Mouse (Mus musculus) liver, embryonic 11.5 days (tissue): Measurements from ENCODE around the gene Tmem198. TPM values are rescaled to one million over a fixed set of nuclear protein-coding genes. Genes with fewer than 3 reads are reported as not detected.

Experiments used
- ATAC-seq: fragments of 200-750 bp; cut with Nextera tagmentation; replicated peaks from 2 replicates; pipeline ENCODE4 v1.8.0; 2017; ENCODE audit warnings: moderate number of reproducible peaks, mild to moderate bottlenecking, moderate TSS enrichment, moderate library complexity; ENCODE audit not compliant: low FRiP score
- DNase-seq: peaks from one replicate; pipeline ENCODE4 v3.0.0-alpha.2; 2017; ENCODE audit warnings: low spot score
- H3K27ac ChIP-seq: fragments of 300-500 bp; sonication (generic); 2 replicates; pipeline ENCODE4 v1.5.1; 2014; ENCODE audit warnings: mild to moderate bottlenecking, low read depth, low read length, control low read depth
- H3K27me3 ChIP-seq: fragments of 300-500 bp; sonication (generic); replicated peaks from 2 replicates; pipeline ENCODE4 v1.6.1; 2014; ENCODE audit warnings: low read length, mixed read lengths; ENCODE audit not compliant: control insufficient read depth, insufficient read depth
- H3K36me3 ChIP-seq: fragments of 300-500 bp; sonication (generic); 2 replicates; pipeline ENCODE4 v1.6.1; 2014; ENCODE audit warnings: mild to moderate bottlenecking, low read length, moderate library complexity, mixed read lengths; ENCODE audit not compliant: control insufficient read depth, insufficient read depth
- H3K4me1 ChIP-seq: fragments of 300-500 bp; sonication (generic); replicated peaks from 2 replicates; pipeline ENCODE4 v1.6.1; 2014; ENCODE audit warnings: low read length, mixed read lengths; ENCODE audit not compliant: control insufficient read depth, insufficient read depth
- H3K4me2 ChIP-seq: fragments of 300-500 bp; sonication (generic); 2 replicates; pipeline ENCODE4 v1.6.1; 2014; ENCODE audit warnings: mild to moderate bottlenecking, control low read depth, moderate library complexity
- H3K4me3 ChIP-seq: fragments of 300-500 bp; sonication (generic); 2 replicates; pipeline ENCODE4 v1.5.1; 2014; ENCODE audit warnings: low read depth, low read length, control low read depth
- H3K9ac ChIP-seq: fragments of 300-500 bp; sonication (generic); 2 replicates; pipeline ENCODE4 v1.6.1; 2014; ENCODE audit warnings: low read depth, low read length, control low read depth
- H3K9me3 ChIP-seq: fragments of 300-500 bp; sonication (generic); 2 replicates; pipeline ENCODE4 v1.6.1; 2016; ENCODE audit warnings: low read length, inconsistent platforms, mixed read lengths; ENCODE audit not compliant: control insufficient read depth
- WGBS: fragments of 180-500 bp; shearing (Covaris S2); extraction: QIAGEN DNeasy Blood & Tissue Kit; methylation state at CpG from one replicate; pipeline ENCODE4 v1.1.7; 2014; 5-methylcytosine and 5-hydroxymethylcytosine counted together
- polyA plus RNA-seq: library from polyadenylated mRNA; unstranded; fragments of >200 nt; fragmentation: Nextera tagmentation; extraction: Ambion mirVana; gene quantifications from 2 replicates; pipeline ENCODE4 v1.2.1, GENCODE M21; 2014

Tmem198 gene
- polyA plus RNA-seq, 1 experiment from 2014 or later: 0.15 TPM

DNA sequence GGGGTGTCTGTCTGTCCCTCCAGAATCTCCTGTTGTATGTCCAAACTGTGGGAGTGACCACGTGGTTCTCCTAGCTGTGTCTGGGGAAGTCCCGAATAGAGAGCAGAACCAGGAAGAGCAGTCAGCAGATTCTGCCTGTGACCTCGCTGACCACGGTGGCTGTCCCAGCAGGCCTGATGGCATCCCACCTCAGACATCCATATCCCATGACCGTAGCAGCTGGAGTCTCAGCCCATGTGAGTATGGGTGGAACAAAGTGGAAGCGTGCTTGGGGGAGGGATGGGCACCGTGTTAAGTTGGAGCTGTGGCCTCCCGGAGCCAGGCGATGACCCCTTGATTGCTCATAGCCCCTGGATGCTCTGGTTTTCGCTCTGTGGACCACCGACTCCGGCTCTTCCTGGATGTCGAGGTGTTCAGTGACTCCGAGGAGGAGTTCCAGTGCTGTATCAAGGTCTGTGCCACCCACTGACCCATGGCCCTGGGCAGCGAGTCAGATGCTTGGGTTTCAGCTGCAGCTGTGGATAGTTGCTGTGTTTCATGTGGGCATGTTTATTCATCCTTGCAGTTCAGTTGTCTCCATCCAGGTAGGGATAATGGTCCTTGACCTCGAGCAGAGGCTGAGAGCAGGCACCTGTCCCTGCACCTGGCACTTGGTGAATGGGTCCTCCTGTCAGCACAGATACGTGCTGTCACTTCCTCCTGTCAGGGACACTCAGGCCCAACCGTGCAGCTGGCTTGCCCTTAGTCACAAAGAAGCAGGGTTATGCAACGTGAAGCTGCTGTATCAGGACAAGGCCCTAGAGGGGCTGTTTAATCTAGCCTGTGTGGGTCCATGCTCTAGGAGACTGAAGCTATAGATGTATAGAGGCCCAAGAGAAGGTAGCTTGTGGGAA lies 53.2 kb downstream of the Tmem198 start:
- ATAC-seq (no peak), DNase-seq (no peak)
- H3K4me2 ChIP-seq: no peak overlapping the region
- no peak overlapping the region for H3K9ac ChIP-seq
- no peaks in the 10 kb centered on the region for H3K9me3 ChIP-seq
- no peaks in the 10 kb centered on the region for H3K27me3 ChIP-seq
- peaks cover 17% of the 10 kb centered on the region; the same call in 1 of the 2 replicates for H3K36me3 ChIP-seq
- no peak overlapping the region for H3K4me3 ChIP-seq
- no peak overlapping the region for H3K27ac ChIP-seq
- H3K4me1 ChIP-seq: no peaks in the 10 kb centered on the region
- 84% methylated on average over 19 of the region's 19 CpGs for WGBS

DNA sequence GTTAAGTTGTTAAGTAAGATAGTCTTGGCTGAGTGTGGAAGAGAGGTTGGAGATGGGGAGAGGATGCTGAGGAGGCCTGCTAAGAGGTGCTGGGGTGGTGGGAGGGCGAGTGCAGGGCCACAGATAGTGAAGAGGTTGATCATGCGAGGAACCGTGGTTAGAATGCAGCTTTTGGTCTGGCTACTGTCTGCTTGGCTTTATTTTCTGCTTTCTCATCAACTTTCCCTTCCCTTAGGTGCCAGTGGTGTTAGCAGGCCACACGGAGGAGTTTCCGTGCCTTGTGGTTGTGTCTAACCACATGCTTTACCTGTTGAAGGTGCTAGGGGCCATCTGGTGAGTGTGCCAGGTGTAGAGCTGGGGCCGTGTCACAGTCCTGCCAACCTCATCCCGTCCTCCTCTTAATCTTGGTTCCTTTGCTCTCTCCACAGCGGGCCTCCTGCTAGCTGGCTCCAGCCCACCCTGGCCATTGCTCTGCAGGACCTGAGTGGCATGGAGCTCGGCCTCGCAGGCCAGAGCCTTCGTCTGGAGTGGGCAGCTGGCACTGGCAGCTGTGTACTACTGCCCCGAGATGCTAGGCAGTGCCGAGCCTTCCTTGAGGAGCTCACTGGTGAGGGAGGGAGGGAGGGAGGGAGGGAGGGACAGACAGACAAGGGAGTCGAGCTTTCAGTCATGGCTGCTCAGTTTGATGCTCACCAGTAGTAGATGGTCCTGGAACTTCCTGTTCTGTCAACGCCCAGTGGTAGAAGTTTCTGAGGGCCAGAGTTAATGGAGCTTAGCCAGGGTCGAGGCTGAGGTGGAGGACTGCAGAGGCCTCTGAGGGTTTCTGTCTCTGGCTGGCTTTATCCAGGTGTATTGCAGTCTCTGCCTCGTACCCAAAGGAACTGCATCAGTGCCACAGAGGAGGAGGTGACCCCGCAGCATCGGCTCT lies 54.3 kb downstream of the Tmem198 start:
- no peak for DNase-seq
- H3K27ac ChIP-seq: no peak overlapping the region
- no peaks in the 10 kb centered on the region for H3K9me3 ChIP-seq
- 86% methylated on average over 19 of the region's 19 CpGs for WGBS
- no peaks in the 10 kb centered on the region for H3K27me3 ChIP-seq
- no peak overlapping the region for H3K4me3 ChIP-seq
- ATAC-seq: no peak
- H3K4me2 ChIP-seq: no peak overlapping the region
- H3K9ac ChIP-seq: no peak overlapping the region
- peaks cover 14% of the 10 kb centered on the region; the same call in 1 of the 2 replicates for H3K36me3 ChIP-seq
- H3K4me1 ChIP-seq: no peaks in the 10 kb centered on the region

Other genes starting within 250 kb of the Tmem198 start
- gene A630095N17Rik, start 247.4 kb upstream of the Tmem198 start, polyA plus RNA-seq: not detected in 2 replicates
- 13.6 and 17.5 TPM in 2 replicates for gene Dnajb2, start 243.1 kb upstream of the Tmem198 start, polyA plus RNA-seq
- 0.55 and 1.0 TPM in 2 replicates for gene Ptprn, start 215.0 kb upstream of the Tmem198 start, polyA plus RNA-seq
- 0.40 TPM in 1 of 2 replicates, not detected in the other for gene Resp18, start 201.1 kb upstream of the Tmem198 start, polyA plus RNA-seq
- 83.7 and 98.7 TPM in 2 replicates for gene Dnpep, start 161.5 kb upstream of the Tmem198 start, polyA plus RNA-seq
- gene Des, start 119.2 kb upstream of the Tmem198 start, polyA plus RNA-seq: 13.3 and 14.5 TPM in 2 replicates
- gene Speg, start 104.2 kb upstream of the Tmem198 start, polyA plus RNA-seq: 24.8 and 32.3 TPM in 2 replicates
- 64.0 and 69.1 TPM in 2 replicates for gene Gmppa, start 43.6 kb upstream of the Tmem198 start, polyA plus RNA-seq
- gene Asic4, start 29.1 kb upstream of the Tmem198 start, polyA plus RNA-seq: 0.56 and 0.65 TPM in 2 replicates
- gene Chpf, start 225 bp upstream of the Tmem198 start, polyA plus RNA-seq: 17.7 and 17.9 TPM in 2 replicates
- 42.5 and 45.6 TPM in 2 replicates for gene Obsl1, start 26.9 kb downstream of the Tmem198 start, polyA plus RNA-seq
- 0.84 and 1.4 TPM in 2 replicates for gene Inha, start 27.5 kb downstream of the Tmem198 start, polyA plus RNA-seq
- 15.4 and 15.6 TPM in 2 replicates for gene Stk11ip, start 42.0 kb downstream of the Tmem198 start, polyA plus RNA-seq
- 5.2 and 5.4 TPM in 2 replicates for gene Slc4a3, start 66.7 kb downstream of the Tmem198 start, polyA plus RNA-seq